Mouse (Mus musculus): ENCODE measurements at regions not wholly inside any gene's neighbourhood (a gene's known extent, or its start where the extent isn't known, plus 50 kb on each side); places are given as distances from the start of the nearest gene placed in this dataset.
"Not testable (repeated sequence)": the region's sequence is repeated elsewhere in the genome, so short reads cannot be mapped to it uniquely, and the experiment has no call there.

DNA sequence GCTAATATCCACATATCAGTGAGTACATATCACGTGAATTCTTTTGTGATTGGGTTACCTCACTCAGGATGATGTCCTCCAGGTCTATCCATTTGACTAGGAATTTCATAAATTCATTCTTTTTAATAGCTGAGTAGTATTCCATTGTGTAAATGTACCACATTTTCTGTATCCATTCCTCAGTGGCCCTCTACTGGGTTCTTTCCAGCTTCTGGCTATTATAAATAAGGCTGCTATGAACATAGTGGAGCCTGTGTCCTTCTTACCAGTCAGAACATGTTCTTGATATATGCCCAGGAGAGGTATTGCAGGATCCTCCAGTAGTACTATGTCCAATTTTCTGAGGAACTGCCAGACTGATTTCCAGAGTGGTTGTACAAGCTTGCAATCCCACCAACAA lies 884.0 kb upstream of the Lrrc4c start:
- not testable (repeated sequence) for H3K9ac ChIP-seq; H3K9me3 ChIP-seq; ATAC-seq (ENCODE audit: low FRiP score, low read depth); H3K27ac ChIP-seq; H3K4me2 ChIP-seq (replicated peaks); H3K36me3 ChIP-seq; H3K27me3 ChIP-seq (replicated peaks); H3K4me1 ChIP-seq; H3K4me3 ChIP-seq
- 69% methylated on average over 1 of the region's 1 CpGs for WGBS

GRCm38 (mm10) chr2:95440957-95441356 lies 877.0 kb upstream of the Lrrc4c start:
- Histone ChIP-seq H3K4me3 (no peak overlapping the region), H3K4me2 (replicated peaks) (no peak overlapping the region), H3K9ac (no peak overlapping the region), H3K9me3 (no peaks in the 10 kb centered on the region), H3K27me3 (replicated peaks) (no peaks in the 10 kb centered on the region), H3K4me1 (no peaks in the 10 kb centered on the region), H3K36me3 (no peaks in the 10 kb centered on the region), H3K27ac (no peak overlapping the region)
- no peak for ATAC-seq (ENCODE audit: low FRiP score, low read depth)

DNA sequence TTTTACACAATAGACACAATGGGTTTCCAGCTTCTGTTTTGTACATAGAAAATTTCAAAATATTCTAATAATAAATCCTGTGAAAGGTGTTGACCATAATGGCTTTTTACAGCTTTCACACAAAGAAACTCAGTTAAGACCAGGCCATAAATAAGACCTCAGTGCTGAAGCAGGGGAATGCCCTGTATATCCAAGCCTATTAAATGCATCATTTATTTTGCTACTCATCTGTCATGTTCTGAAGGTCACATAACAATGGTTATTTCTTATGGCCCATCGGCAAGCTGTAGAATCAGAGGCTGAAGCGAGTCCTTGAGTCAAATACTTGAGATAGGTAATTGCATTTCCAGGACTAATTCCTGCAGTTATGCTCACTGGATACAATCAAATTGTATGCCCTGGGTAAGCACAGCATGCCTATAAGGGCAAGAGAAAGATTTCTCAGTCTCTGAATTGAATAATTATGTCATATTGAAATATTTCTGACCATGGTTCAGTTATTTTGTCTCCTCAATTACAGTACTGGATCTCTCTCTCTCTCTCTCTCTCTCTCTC lies 874.6 kb upstream of the Lrrc4c start:
- Histone ChIP-seq H3K27me3 (replicated peaks) (no peaks in the 10 kb centered on the region), H3K4me2 (replicated peaks) (no peak overlapping the region), H3K4me3 (no peak overlapping the region), H3K4me1 (no peaks in the 10 kb centered on the region), H3K36me3 (no peaks in the 10 kb centered on the region), H3K9me3 (no peaks in the 10 kb centered on the region), H3K27ac (no peak overlapping the region), H3K9ac (no peak overlapping the region)
- WGBS, result 35% methylated on average over 2 of the region's 2 CpGs
- peak; percentile 83 for ATAC-seq (ENCODE audit: low FRiP score, low read depth)

- Histone ChIP-seq H3K9ac (no peak overlapping the region), H3K4me1 (no peaks in the 10 kb centered on the region), H3K36me3 (no peaks in the 10 kb centered on the region), H3K4me2 (replicated peaks) (no peak overlapping the region), H3K27me3 (replicated peaks) (no peaks in the 10 kb centered on the region), H3K4me3 (no peak overlapping the region), H3K9me3 (no peaks in the 10 kb centered on the region), H3K27ac (no peak overlapping the region)
- no peak for ATAC-seq (ENCODE audit: low FRiP score, low read depth)
- WGBS, result 3% methylated on average over 1 of the region's 1 CpGs
These were observed 869.1 kb upstream of the Lrrc4c start for GRCm38 (mm10) chr2:95448897-95449296.

DNA sequence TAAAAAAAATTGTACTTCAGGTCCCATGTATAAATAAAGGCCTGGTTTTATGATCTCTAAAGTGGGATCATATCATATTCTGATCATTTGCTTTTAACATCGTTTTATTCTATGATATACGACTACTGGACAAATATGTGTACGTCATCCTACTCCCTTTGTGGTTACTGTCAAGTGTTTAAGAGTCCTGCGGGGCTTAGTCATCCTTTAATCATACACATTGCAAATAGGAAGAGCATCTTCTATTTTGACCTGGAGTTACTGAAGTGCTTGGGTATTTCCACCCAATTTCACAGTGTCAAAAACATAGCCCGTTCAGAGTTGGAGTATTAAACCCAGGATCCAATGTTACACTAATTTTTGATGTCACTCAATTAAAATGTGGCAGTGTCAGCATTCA lies 838.1 kb upstream of the Lrrc4c start:
- no peaks in the 10 kb centered on the region for H3K9me3 ChIP-seq
- no peak for ATAC-seq (ENCODE audit: low FRiP score, low read depth)
- H3K4me2 ChIP-seq (replicated peaks), result no peak overlapping the region
- H3K4me1 ChIP-seq, result no peaks in the 10 kb centered on the region
- no peaks in the 10 kb centered on the region for H3K27me3 ChIP-seq (replicated peaks)
- no peak overlapping the region for H3K27ac ChIP-seq
- H3K36me3 ChIP-seq, result no peaks in the 10 kb centered on the region
- no peak overlapping the region for H3K4me3 ChIP-seq
- 87% methylated on average over 5 of the region's 5 CpGs for WGBS
- no peak overlapping the region for H3K9ac ChIP-seq

GRCm38 (mm10) chr2:95483397-95483796 lies 834.6 kb upstream of the Lrrc4c start:
- H3K27ac ChIP-seq, result no peak overlapping the region
- no peaks in the 10 kb centered on the region for H3K4me1 ChIP-seq
- H3K27me3 ChIP-seq (replicated peaks), result no peaks in the 10 kb centered on the region
- WGBS, result 89% methylated on average over 2 of the region's 2 CpGs
- H3K4me3 ChIP-seq, result no peak overlapping the region
- no peaks in the 10 kb centered on the region for H3K9me3 ChIP-seq
- no peaks in the 10 kb centered on the region for H3K36me3 ChIP-seq
- H3K4me2 ChIP-seq (replicated peaks), result no peak overlapping the region
- no peak for ATAC-seq (ENCODE audit: low FRiP score, low read depth)
- no peak overlapping the region for H3K9ac ChIP-seq

- no peaks in the 10 kb centered on the region for H3K27me3 ChIP-seq (replicated peaks)
- no peak overlapping the region for H3K4me3 ChIP-seq
- no peak overlapping the region for H3K27ac ChIP-seq
- H3K4me1 ChIP-seq, result no peaks in the 10 kb centered on the region
- no peaks in the 10 kb centered on the region for H3K9me3 ChIP-seq
- ATAC-seq (ENCODE audit: low FRiP score, low read depth), result no peak
- H3K4me2 ChIP-seq (replicated peaks), result no peak overlapping the region
- no peaks in the 10 kb centered on the region for H3K36me3 ChIP-seq
- WGBS, result 90% methylated on average over 3 of the region's 3 CpGs
- H3K9ac ChIP-seq, result no peak overlapping the region
These were observed 830.3 kb upstream of the Lrrc4c start for GRCm38 (mm10) chr2:95487580-95488135.

- no peak for ATAC-seq (ENCODE audit: low FRiP score, low read depth)
- no peak overlapping the region for H3K27ac ChIP-seq
- H3K36me3 ChIP-seq, result no peaks in the 10 kb centered on the region
- WGBS, result 89% methylated on average over 2 of the region's 2 CpGs
- no peaks in the 10 kb centered on the region for H3K27me3 ChIP-seq (replicated peaks)
- H3K9me3 ChIP-seq, result no peaks in the 10 kb centered on the region
- H3K9ac ChIP-seq, result no peak overlapping the region
- no peak overlapping the region for H3K4me2 ChIP-seq (replicated peaks)
- H3K4me3 ChIP-seq, result no peak overlapping the region
- no peaks in the 10 kb centered on the region for H3K4me1 ChIP-seq
These were observed 823.8 kb upstream of the Lrrc4c start for GRCm38 (mm10) chr2:95494026-95494697.

DNA sequence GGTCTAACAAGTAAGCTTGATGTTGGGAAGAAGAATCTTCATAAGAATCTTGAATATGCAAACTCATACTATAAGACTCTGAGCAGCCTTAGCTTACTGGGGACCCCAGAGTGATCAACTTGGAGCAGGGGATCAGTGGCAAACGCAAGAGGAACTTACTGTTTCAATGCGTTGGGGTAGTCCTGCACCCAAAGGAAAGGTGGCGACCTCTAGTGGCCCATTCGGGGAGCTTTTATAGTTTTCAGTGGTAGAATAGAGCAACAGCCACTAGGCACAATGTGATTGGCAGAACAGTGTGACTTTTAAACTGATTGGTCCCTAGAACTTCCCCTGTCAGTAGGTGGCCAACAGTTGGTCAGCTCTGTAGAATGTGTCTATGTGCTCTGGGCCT lies 823.3 kb upstream of the Lrrc4c start:
- H3K27me3 ChIP-seq (replicated peaks), result no peaks in the 10 kb centered on the region
- no peaks in the 10 kb centered on the region for H3K36me3 ChIP-seq
- no peaks in the 10 kb centered on the region for H3K4me1 ChIP-seq
- no peak overlapping the region for H3K9ac ChIP-seq
- no peak overlapping the region for H3K27ac ChIP-seq
- WGBS, result 46% methylated on average over 4 of the region's 4 CpGs
- no peak for ATAC-seq (ENCODE audit: low FRiP score, low read depth)
- H3K4me2 ChIP-seq (replicated peaks), result no peak overlapping the region
- no peaks in the 10 kb centered on the region for H3K9me3 ChIP-seq
- H3K4me3 ChIP-seq, result no peak overlapping the region

DNA sequence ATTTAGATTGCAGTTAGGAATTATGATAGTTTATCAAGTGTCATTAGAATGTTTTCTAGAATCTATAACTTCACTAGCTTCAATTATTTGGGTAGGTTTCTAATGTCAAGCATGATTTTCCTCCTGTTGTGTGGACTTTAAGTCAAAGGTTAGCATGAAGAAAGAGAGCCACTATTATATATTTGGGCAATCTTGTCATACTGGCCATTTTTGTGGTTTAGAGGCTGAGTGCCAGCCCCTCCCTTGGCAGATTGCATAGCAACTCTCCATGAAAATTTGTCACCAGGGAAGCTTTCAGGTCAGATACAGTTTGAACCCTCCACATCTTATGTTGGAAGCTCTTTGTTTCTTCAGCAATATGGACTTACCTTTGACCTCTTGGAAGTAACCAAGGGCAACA lies 806.7 kb upstream of the Lrrc4c start:
- Histone ChIP-seq H3K4me3 (no peak overlapping the region), H3K9me3 (no peaks in the 10 kb centered on the region), H3K9ac (no peak overlapping the region), H3K36me3 (no peaks in the 10 kb centered on the region), H3K4me2 (replicated peaks) (no peak overlapping the region), H3K27me3 (replicated peaks) (no peaks in the 10 kb centered on the region), H3K4me1 (no peaks in the 10 kb centered on the region), H3K27ac (no peak overlapping the region)
- ATAC-seq (ENCODE audit: low FRiP score, low read depth), result no peak

GRCm38 (mm10) chr2:95521624-95522023 lies 796.3 kb upstream of the Lrrc4c start:
- Histone ChIP-seq H3K9ac (no peak overlapping the region), H3K27me3 (replicated peaks) (no peaks in the 10 kb centered on the region), H3K4me2 (replicated peaks) (no peak overlapping the region), H3K9me3 (no peaks in the 10 kb centered on the region), H3K4me1 (no peaks in the 10 kb centered on the region), H3K27ac (no peak overlapping the region), H3K4me3 (no peak overlapping the region), H3K36me3 (no peaks in the 10 kb centered on the region)
- no peak for ATAC-seq (ENCODE audit: low FRiP score, low read depth)

DNA sequence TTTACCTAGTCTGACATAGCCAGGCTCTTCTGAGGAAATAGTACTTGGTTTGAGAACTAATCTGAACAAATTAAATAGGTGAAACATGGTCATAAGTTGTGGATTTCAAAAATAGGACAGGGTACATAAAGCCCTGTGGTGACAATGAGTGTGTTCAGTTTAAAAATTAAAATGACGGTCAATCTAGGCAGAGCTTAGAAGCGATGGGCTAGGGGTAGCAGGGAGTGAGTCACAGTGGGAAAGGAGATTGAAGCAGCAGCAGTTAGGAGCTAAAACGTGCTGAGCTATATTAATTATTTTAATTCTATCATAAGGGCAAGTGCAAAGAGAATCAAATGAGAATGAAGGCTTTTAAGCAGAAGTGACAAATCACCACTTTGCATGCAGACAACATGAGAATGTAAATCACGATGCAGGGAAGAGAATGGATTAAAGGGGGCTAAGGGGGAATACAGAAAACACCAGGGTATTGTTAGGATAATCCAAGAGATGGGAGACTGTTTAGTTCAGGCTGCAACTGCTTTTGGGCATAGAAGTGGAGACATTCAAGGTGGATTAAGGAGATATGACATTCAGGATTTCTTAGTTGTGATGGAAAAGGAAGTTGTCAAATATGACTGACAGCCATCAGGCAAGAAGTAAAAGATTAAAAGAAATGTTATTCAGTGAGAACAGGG lies 793.2 kb upstream of the Lrrc4c start:
- Histone ChIP-seq H3K4me2 (replicated peaks) (no peak overlapping the region), H3K27me3 (replicated peaks) (no peaks in the 10 kb centered on the region), H3K9ac (no peak overlapping the region), H3K27ac (no peak overlapping the region), H3K4me3 (no peak overlapping the region), H3K9me3 (no peaks in the 10 kb centered on the region), H3K4me1 (no peaks in the 10 kb centered on the region), H3K36me3 (no peaks in the 10 kb centered on the region)
- ATAC-seq (ENCODE audit: low FRiP score, low read depth), result no peak
- 54% methylated on average over 4 of the region's 4 CpGs for WGBS

DNA sequence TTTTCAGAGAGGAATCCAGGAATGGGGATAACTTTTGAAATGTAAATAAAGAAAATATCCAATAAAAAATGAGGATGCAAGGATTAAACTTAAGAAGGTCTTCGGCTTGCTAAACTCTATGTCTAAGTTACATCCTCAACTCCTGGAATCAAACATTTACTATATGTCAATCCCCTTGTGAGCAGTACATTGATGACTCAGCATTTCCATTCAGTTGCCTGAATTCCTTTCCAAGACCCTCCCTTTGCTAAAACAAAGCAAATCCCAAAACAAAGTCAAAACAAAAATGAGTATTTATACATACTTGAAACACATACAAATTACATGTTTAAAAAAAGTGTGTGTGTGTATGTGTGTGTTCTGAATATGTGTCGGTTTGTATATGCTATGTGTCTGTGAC lies 753.9 kb upstream of the Lrrc4c start:
- H3K27me3 ChIP-seq (replicated peaks), result no peaks in the 10 kb centered on the region
- no peaks in the 10 kb centered on the region for H3K36me3 ChIP-seq
- no peak for ATAC-seq (ENCODE audit: low FRiP score, low read depth)
- no peak overlapping the region for H3K27ac ChIP-seq
- no peaks in the 10 kb centered on the region for H3K9me3 ChIP-seq
- WGBS, result 86% methylated on average over 2 of the region's 2 CpGs
- no peaks in the 10 kb centered on the region for H3K4me1 ChIP-seq
- no peak overlapping the region for H3K9ac ChIP-seq
- no peak overlapping the region for H3K4me2 ChIP-seq (replicated peaks)
- no peak overlapping the region for H3K4me3 ChIP-seq
